Mouse (Mus musculus) frontal cortex, postnatal 25 days (tissue): ENCODE data around the gene Bmpr1a.
A peak's percentile ranks its signal among the peaks of the same experiment; 100 is the strongest.
"Not testable (repeated sequence)": the region's sequence is repeated elsewhere in the genome, so short reads cannot be mapped to it uniquely, and the experiment has no call there.

Experiments
- DNase-seq, 2 experiments: peaks; one replicate each; pipeline ENCODE4 v3.0.0; 2022; ENCODE audit warnings: low spot score in 2 of 2

Gene Bmpr1a

DNA sequence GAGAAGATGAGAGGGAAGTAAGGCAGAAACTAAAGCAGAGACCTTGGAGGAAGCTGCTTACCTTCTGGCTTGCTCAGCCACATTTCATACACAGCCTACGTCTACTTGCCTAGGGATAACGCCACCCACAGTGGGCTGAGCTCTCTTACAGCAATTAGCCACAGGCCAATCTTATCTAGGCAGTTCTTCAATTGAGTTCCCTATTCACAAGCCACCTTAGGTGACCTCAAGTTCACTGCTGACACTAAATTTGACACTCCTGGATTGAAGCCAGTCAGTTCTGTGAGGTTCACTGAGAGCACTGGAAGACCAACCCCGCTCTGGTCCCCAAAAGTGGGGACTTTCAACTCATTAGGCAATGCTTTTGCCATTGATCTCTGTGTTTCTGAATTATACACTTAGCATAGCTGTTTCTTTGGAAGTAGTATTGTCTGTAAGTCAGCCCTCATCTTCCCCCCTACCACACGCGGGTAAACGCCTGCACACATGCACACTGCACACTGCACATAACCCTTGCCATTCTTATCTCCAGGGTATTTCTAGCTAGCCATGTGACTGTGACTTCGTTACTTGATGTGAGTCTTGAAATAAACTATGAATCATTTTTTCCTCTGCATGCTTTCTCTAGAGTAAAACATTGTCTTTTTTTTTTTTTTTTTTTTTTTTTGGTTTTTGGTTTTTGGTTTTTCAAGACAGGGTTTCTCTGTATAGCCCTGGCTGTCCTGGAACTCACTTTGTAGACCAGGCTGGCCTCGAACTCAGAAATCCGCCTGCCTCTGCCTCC lies 120.0 kb downstream of the Bmpr1a start:
- no peak for DNase-seq

DNA sequence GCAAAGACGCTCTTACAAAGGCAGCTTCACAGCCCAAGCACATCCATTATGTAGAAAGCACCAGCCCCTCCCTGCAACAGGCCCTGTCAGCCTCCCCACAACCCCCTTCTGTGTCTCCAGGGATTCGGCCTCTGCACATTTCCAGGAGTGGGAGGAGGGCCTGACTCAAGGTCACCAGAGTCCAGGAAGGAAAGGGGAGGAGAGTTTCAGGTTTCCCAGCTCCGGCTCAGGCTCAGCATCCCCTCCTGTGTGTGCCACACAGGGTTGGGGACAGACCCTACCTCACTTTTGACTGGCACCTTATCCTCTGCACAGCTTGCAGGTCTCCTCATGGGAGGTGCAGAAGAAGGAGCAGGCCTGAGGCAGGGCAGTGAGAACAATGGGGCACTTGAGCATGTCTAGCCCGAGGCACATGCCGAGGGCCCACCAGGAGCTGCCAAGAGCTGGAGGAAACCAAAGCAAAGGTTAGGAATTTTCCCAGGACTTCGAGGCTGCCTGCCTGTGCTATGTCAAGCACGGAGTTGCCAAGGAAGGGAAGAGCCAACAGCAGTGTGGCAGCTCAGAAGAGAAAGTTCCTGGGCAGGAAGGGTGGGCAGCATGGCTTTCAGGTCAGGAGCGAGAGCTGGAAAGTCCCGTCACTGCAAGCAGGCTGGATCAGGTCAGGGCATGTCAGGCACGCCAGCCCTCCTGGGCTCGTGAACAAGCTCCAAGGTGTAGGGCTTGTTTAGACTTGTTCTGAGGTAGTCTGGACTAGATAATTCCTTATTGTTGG lies 124.4 kb downstream of the Bmpr1a start:
- no peak for DNase-seq

DNA sequence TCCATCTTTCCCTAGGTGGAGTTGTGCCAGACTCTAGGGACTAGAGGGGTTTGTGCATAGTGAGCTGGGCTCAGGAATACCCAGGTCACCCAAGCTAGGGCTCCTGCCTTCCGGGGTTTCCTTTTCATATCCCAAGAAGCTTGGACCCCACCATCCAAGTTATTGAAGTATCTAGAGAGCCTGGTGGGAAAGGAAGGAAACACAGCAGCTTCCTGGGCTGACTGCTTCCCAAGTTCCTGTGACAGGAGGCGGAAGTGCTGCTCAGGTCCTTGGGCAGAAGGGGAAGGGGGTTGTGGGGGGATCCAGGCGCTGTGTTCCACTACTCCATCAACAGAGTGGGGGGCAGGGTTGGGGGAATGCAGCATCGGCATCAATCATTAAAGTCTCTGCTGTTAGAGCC lies 126.0 kb downstream of the Bmpr1a start:
- no peak for DNase-seq

- no peak for DNase-seq
Observed at GRCm38 (mm10) chr14:34375941-34376340, 127.2 kb downstream of the Bmpr1a start.

- DNase-seq, result no peak
Observed at GRCm38 (mm10) chr14:34375415-34375904, 127.7 kb downstream of the Bmpr1a start, which contains the start of gene Mmrn2. Gene Mmrn2, plus strand, starts transcription at chr14:34375465.

DNA sequence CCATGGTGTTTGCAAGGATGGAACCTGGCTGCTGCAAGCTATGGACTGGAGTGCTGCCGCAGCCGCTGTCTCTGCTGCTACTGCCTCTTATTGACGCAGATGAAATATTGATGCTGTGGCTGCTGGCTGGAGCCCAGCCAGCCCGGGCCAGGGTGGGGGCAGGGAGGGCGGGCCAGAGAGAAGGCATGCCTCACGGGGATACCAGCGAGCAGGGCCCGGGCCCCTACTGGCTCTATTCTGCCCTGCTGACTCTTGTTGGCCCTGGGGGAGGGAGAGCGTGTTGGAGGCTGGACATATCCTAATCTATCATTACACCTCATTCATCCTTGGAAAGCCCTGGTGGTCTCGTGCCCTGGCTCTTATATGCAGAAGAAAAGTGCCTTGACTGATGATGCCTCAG lies 128.6 kb downstream of the Bmpr1a start, which contains the start of gene Sncg:
Sncg (minus strand) TSS at position 213 of the 400 bp plus-strand sequence.
- no peak for DNase-seq

DNA sequence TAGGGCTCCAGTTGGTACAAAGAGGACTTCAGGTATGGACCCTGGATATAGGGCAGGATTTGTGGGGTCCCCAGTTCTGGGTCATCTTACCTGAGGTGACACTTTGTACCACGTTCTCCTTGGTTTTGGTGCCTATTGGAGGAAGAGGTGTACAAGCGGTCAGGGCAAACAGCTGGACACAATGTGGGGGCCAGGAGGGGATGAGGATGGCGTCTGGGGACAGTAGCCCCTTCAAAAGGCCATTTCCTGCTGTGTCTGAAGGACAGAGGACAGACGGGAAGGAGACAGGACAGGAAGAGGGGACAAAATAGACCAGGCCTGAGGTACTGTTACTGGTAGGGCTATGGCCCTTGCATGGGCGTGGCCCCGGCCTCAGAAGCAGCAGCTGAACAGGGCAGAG lies 129.6 kb downstream of the Bmpr1a start:
- no peak for DNase-seq

DNA sequence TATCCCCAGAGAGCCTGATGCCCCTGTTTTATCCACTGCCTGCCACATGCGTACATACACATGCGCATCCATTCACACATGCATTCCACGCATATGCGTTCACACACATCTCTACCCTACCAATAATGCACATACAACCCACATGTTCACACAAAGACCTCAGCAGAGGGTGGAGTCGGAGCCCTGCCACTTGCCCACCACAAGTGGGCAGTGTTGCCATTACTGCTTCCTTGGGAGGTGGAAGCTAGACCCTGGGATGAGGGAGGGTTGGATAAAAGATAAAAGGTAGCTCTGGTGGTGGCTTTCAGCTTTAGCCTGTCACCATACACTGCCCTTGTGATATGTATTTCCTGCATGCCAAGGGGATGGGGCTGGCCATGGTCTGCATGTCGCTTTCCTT lies 130.5 kb downstream of the Bmpr1a start:
- peak; percentile 41 to 42 for DNase-seq

DNA sequence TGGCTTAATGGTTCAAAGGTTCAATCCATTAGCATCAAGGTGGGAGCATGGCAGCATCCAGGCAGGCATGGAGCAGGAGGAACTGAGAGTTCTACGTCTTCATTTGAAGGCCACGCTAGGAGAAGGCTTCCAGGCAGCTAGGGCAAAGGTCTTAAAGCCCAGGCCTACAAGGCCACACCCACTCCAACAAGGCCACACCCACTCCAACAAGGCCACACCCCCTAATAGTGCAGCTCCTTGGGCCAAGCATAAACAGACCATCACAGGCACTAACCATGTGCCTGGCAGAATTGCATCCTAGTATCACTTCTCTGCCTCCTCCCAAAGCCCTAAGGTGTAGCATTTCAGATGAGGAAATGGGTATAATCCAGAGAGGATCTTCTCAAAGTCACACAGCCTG lies 131.4 kb downstream of the Bmpr1a start:
- no peak for DNase-seq

GRCm38 (mm10) chr14:34370921-34371320 lies 132.2 kb downstream of the Bmpr1a start:
- DNase-seq, result no peak

- no peak for DNase-seq
Observed at GRCm38 (mm10) chr14:34370203-34370602, 132.9 kb downstream of the Bmpr1a start.

DNA sequence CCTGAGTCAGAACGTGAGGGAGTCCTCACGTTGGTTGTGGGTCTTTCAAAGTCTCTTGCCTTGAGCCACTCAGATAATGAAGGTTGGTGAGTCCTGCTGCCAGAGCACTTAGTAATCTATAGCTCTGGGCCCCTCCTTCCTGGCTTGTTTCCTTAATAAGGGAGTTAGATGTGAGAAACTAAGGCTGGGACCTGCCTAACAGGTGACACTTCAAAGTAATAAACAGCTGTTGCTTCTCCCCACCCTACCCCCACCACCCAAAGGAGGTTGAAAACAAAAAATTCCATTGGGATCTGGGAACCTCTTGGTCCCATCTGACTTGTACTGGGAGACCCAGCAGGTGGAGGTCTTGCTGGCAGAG lies 138.0 kb downstream of the Bmpr1a start:
- DNase-seq, result no peak

GRCm38 (mm10) chr14:34364254-34365146 lies 138.6 kb downstream of the Bmpr1a start:
- DNase-seq, result not testable (repeated sequence)

DNA sequence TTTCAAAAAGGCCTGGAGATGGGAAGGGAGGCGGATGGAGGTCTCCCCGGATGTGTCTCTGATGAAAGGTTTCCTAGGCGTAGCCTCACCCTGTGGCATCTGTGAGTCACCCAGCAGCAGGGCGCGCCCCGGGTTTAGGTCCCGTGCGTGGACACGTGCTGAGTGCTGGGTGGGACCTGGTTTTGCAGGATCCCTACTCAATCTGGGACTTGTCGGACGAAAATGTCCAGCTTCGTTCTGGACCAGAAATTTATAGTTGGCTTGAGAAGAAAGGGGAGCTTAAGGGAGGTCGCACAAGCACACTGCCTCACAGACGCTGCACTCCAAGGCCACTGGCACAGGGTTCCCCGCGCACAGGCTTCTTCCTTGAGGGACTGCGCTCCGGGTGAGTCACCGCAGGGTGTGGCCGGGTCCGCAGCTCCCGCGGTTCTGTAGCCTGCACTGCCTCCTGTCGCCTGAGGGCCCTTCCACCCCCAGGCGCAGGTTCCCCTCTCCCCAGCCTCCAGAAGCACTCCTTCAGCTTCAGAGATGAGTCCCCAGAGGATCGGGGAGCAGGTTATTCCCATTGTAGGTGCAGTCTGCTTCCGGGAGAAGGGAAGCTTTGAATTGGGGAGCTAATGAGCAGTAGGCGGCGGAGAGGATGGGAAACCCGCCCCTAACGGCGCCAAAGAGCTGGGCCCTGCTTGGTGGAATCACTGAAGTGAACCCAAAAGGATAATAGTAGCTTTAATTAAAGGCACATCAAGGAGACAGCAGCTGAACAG lies 139.5 kb downstream of the Bmpr1a start:
- DNase-seq, result peak; percentile 19 to 25

DNA sequence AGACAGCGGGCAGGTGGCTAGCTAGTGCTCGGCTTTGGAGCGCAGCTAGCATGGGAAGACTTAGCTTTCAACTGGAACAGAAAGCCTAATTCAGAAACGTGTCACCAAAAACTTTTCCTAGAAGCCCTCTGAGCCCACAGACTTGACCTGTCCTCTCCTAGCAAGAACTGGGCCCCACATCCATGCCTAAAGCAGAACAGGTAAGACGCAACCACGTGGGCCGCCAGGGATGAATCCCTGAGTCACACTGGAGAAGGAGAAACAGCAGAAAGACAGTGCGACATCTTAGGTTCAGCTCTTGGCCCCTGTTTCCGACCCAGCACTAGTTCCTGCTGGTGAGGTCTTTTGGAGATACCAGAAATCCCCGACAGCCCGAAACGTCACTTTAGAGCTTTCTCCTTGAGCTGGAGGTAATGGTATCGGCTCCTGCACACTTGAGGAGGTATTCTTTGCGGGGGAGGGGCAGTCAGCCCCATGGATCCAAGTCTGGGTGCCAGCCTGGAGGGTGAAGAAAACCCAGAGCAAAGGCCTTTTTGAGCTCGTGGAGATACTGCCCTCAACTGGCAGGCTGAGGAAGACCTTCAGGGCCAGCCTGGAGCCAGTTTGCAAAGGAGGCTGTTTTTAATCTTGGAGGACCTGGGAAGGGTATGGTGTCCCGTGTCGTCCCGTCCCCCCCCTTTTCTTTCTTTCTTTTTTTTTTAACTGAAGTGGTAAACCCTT lies 140.3 kb downstream of the Bmpr1a start:
- DNase-seq, result peak; percentile 46 to 48

GRCm38 (mm10) chr14:34362135-34362534 lies 141.0 kb downstream of the Bmpr1a start:
- DNase-seq, result no peak
